Mouse (Mus musculus): ENCODE results near the gene Mogs.

DNA sequence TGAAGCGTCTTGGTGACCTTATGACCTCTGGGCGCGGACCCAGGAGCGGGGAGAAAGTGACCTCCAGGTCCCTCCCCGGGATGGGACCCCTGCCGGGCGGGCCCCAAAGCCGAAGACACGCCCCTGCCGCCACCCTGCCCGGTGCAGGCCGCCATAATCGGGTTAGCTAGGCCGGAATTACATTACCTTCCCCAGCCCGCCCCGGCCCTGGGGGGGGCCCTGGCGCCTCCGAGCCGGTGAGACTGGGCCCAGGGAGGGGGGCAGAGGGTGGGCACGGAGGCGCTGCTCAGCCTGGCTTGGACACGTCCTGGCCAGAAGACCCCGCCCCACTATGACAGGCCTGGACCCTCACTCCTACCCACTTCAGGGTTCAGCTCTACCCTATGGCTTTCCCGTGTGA lies 44.1 kb upstream of the Mogs start:
- TF ChIP-seq MAX (IDR thresholded peaks at IDR 0.05; ENCODE audit: low read depth) (no peak), TCF12 (IDR thresholded peaks at IDR 0.05; ENCODE audit: insufficient read depth, poor library complexity, severe bottlenecking) (no peak), MYOG (IDR thresholded peaks at IDR 0.05; ENCODE audit: control insufficient read depth in 1 of 3, insufficient read depth in 1 of 3, insufficient read length in 2 of 3, low read depth in 2 of 3) (no peak), POLR2AphosphoS2 (IDR thresholded peaks at IDR 0.05; ENCODE audit: insufficient read length, low read depth) (no peak), POLR2A (IDR thresholded peaks at IDR 0.05; ENCODE audit: insufficient read length, low read depth) (no peak), CEBPB (IDR thresholded peaks at IDR 0.05; ENCODE audit: insufficient read depth, poor library complexity, severe bottlenecking) (no peak), TCF3 (IDR thresholded peaks at IDR 0.05; ENCODE audit: insufficient read length, low read depth) (no peak), USF1 (IDR thresholded peaks at IDR 0.05; ENCODE audit: low read depth) (no peak), MYOD1 (IDR thresholded peaks at IDR 0.05; ENCODE audit: control insufficient read depth in 1 of 3, insufficient read length in 2 of 3, low read depth in 2 of 3) (no peak), E2F4 (IDR thresholded peaks at IDR 0.05; ENCODE audit: insufficient read depth) (no peak)
